Mouse (Mus musculus) heart, embryonic 11.5 days (tissue): ENCODE results near the gene Morc1. TPM values are rescaled to one million over a fixed set of nuclear protein-coding genes. Genes with fewer than 3 reads are reported as not detected.

Source experiments
- ATAC-seq: fragments of 200-750 bp; cut with Nextera tagmentation; replicated peaks from 2 replicates; pipeline ENCODE4 v1.8.0; 2017; ENCODE audit warnings: moderate library complexity; ENCODE audit not compliant: insufficient number of reproducible peaks, low FRiP score, low TSS enrichment
- H3K27ac ChIP-seq: fragments of 300-500 bp; sonication (generic); 2 replicates; pipeline ENCODE4 v1.5.1; 2014; ENCODE audit warnings: mild to moderate bottlenecking, low read depth, low read length
- H3K27me3 ChIP-seq: fragments of 300-500 bp; sonication (generic); 2 replicates; pipeline ENCODE4 v1.6.1; 2014; ENCODE audit warnings: mild to moderate bottlenecking, low read length, mixed read lengths; ENCODE audit not compliant: control insufficient read depth, insufficient read depth
- H3K36me3 ChIP-seq: fragments of 300-500 bp; sonication (generic); 2 replicates; pipeline ENCODE4 v1.6.1; 2014; ENCODE audit warnings: mild to moderate bottlenecking, low read length, moderate library complexity, mixed read lengths; ENCODE audit not compliant: control insufficient read depth, insufficient read depth
- H3K4me1 ChIP-seq: fragments of 300-500 bp; sonication (generic); 2 replicates; pipeline ENCODE4 v1.6.1; 2014; ENCODE audit warnings: low read length; ENCODE audit not compliant: control insufficient read depth, insufficient read depth
- H3K4me2 ChIP-seq: fragments of 300-500 bp; sonication (generic); 2 replicates; pipeline ENCODE4 v1.6.1; 2014; ENCODE audit warnings: mild to moderate bottlenecking, moderate library complexity
- H3K4me3 ChIP-seq: fragments of 300-500 bp; sonication (generic); 2 replicates; pipeline ENCODE4 v1.5.1; 2014; ENCODE audit warnings: low read depth, low read length
- H3K9ac ChIP-seq: fragments of 300-500 bp; sonication (generic); 2 replicates; pipeline ENCODE4 v1.6.1; 2014; ENCODE audit warnings: mild to moderate bottlenecking, low read depth, low read length, moderate library complexity
- H3K9me3 ChIP-seq: fragments of 300-500 bp; sonication (generic); replicated peaks from 2 replicates; pipeline ENCODE4 v1.6.1; 2016; ENCODE audit warnings: low read length; ENCODE audit not compliant: control insufficient read depth
- WGBS: fragments of 180-500 bp; shearing (Covaris S2); extraction: QIAGEN DNeasy Blood & Tissue Kit; methylation state at CpG from one replicate; pipeline ENCODE4 v1.1.7; 2014; ENCODE audit not compliant: insufficient replicate concordance; 5-methylcytosine and 5-hydroxymethylcytosine counted together
- polyA plus RNA-seq: library from polyadenylated mRNA; unstranded; fragments of >200 nt; fragmentation: Nextera tagmentation; extraction: Ambion mirVana; gene quantifications from 2 replicates; pipeline ENCODE4 v1.2.1, GENCODE M21; 2014

Morc1 gene
- polyA plus RNA-seq = 0.07 and 0.16 TPM in 2 replicates

DNA sequence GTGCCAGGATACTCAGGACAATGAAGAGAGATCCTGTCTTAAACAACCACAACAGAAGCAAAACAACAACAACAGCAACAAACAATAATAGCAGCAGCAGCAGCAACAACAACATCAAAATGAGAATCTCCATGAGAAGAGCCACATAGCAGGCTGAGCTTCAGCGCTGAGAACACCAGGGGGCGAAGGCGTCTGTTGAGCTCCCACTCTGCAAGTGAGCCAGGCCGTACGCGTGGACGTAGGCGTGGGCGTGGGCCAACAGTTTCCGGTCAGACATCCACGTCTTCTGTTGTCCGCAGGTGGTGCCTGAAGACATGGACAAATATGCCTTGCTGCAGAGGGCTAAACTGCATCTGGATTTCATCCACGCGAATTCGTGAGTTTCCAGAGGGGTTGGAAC is at the start of gene Morc1:
Gene Morc1 (plus strand): TSS at position 211 of the 400 bp plus-strand sequence.
- no peaks in the 10 kb centered on the region for H3K36me3 ChIP-seq
- WGBS = 90% methylated on average over 15 of the region's 15 CpGs
- no peak within 1 kb of the TSS for H3K27ac ChIP-seq
- no peak within 1 kb of the TSS for H3K4me2 ChIP-seq
- H3K9me3 ChIP-seq = no peaks in the 10 kb centered on the region
- H3K27me3 ChIP-seq = no peaks in the 10 kb centered on the region
- H3K4me3 ChIP-seq = no peak within 1 kb of the TSS
- H3K4me1 ChIP-seq = no peaks in the 10 kb centered on the region
- ATAC-seq = no peak
- no peak within 1 kb of the TSS for H3K9ac ChIP-seq

DNA sequence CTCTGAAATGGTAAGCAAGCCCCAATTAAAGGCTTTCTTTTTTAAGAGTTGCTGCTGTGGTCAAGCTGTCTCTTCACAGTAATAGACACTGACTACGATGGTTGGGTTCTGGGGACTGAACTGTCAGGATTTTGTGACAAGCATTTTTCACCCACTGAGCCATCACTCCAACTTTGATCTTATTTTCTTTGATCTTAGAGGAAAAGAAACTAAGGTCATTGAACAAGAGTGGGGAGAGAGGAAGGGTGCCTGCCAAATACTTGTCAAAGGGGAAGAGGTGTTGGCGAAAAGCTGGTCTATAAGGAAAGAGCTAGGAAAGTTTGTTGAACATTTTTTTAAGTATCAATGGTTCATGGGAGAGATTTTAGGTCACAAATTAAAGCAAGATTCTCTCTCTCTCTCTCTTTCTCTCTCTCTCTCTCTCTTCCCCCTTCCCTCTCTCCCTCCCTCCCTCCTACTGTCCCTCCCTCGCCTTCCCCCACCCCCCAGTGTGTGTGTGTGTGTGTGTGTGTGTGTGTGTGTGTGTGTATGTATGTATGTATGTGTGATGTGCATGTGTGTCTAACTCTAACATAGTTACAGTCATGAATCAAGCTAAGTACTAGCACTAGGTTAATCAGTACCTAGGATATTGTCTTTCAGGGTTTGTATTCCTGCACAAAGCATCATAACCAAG is 47.3 kb upstream of the Morc1 start:
- no peak overlapping the region for H3K4me2 ChIP-seq
- ATAC-seq = no peak
- WGBS = 60% methylated on average over 3 of the region's 3 CpGs
- no peaks in the 10 kb centered on the region for H3K36me3 ChIP-seq
- H3K27ac ChIP-seq = no peak overlapping the region
- no peaks in the 10 kb centered on the region for H3K4me1 ChIP-seq
- no peak overlapping the region for H3K4me3 ChIP-seq
- H3K27me3 ChIP-seq = no peaks in the 10 kb centered on the region
- H3K9me3 ChIP-seq = no peaks in the 10 kb centered on the region
- no peak overlapping the region for H3K9ac ChIP-seq

DNA sequence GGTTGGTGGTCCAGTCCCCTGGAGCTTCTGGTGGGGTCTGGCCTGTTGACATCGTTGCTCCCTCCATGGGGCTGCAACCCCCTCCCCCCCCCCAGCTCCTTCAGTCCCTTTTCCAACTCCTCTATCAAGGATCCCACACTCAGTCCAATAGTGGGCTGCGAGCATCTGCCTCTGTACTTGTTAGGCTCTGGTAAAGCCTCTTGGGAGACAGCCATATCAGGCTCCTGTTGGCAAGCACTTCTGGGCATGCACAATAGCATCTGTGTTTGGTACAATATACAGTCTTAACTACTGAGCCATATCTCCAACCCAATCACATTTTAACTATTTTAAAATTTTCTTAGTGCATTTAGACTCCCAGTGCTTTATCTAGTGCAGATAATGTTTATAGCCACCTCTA is 44.1 kb upstream of the Morc1 start:
- no peak overlapping the region for H3K9ac ChIP-seq
- 71% methylated on average over 2 of the region's 2 CpGs for WGBS
- H3K4me2 ChIP-seq = no peak overlapping the region
- no peak for ATAC-seq
- no peak overlapping the region for H3K4me3 ChIP-seq
- no peak overlapping the region for H3K27ac ChIP-seq
- no peaks in the 10 kb centered on the region for H3K27me3 ChIP-seq
- H3K9me3 ChIP-seq = no peaks in the 10 kb centered on the region
- H3K4me1 ChIP-seq = no peaks in the 10 kb centered on the region
- H3K36me3 ChIP-seq = no peaks in the 10 kb centered on the region

DNA sequence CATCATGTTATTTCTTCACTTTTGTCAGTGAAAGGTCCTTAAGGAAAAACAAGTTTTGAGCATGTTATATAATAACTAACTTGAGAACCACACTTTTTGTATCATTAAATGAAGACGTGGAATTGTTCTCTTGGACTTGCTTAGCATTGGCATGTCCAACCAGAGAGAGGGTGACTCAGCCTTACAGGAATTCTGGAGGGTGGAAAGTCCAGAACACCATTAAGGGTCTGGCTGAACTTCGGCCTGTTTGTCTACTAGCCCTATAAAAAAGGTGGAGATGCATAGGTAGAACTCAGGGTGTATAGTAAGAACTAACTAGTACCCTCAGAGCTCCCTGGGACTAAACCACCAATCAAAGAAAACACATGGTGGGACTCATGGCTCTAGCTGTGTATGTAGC is 35.8 kb upstream of the Morc1 start:
- no peak overlapping the region for H3K9ac ChIP-seq
- H3K4me3 ChIP-seq = no peak overlapping the region
- H3K27ac ChIP-seq = no peak overlapping the region
- WGBS = 74% methylated on average over 2 of the region's 2 CpGs
- no peak for ATAC-seq
- no peaks in the 10 kb centered on the region for H3K36me3 ChIP-seq
- no peak overlapping the region for H3K4me2 ChIP-seq
- no peaks in the 10 kb centered on the region for H3K9me3 ChIP-seq
- H3K27me3 ChIP-seq = no peaks in the 10 kb centered on the region
- no peaks in the 10 kb centered on the region for H3K4me1 ChIP-seq

DNA sequence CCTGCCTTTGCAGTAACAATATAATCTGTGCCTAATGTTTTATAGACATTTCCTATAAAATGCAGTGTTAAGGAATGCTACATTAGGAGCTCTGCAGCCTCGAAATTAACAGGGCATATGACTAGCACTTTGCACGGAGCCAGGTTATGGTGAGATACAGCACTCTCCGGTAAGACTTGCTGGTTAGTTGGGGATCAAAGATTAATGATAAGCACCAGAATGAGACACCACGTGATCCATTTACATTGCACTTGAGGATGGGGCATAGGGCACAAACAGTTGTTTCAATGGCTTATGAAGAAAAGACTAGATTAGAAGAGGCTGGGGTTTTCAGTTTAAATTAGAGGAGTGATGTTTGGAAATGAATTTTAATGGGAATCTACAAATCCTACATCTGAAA is 28.1 kb upstream of the Morc1 start:
- H3K4me2 ChIP-seq = no peak overlapping the region
- H3K36me3 ChIP-seq = no peaks in the 10 kb centered on the region
- H3K9me3 ChIP-seq = no peaks in the 10 kb centered on the region
- 75% methylated on average over 4 of the region's 4 CpGs for WGBS
- no peak overlapping the region for H3K4me3 ChIP-seq
- ATAC-seq = no peak
- H3K4me1 ChIP-seq = no peaks in the 10 kb centered on the region
- H3K27ac ChIP-seq = no peak overlapping the region
- H3K9ac ChIP-seq = no peak overlapping the region
- no peaks in the 10 kb centered on the region for H3K27me3 ChIP-seq

DNA sequence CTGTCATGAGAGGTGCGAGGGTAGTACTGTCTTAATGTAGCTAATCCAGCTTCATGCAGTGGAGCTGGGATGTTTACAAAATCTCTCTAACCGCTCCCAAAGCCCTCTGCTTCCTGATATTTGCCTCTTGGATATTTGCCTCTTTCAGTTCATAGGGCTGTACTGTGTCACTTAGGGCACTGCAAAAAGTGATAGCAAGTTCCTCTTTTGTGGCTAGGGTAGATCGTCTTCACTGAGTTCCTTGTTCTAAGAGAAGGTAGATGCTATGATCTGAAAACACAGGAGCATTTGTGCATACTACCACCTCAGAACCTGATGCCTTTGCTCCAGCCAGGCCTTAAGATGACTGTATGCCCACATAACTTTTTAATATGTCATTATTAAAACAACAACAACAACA is 27.6 kb upstream of the Morc1 start:
- Histone ChIP-seq H3K9ac (no peak overlapping the region), H3K4me2 (no peak overlapping the region), H3K36me3 (no peaks in the 10 kb centered on the region), H3K9me3 (no peaks in the 10 kb centered on the region), H3K4me1 (no peaks in the 10 kb centered on the region), H3K27ac (no peak overlapping the region), H3K27me3 (no peaks in the 10 kb centered on the region), H3K4me3 (no peak overlapping the region)
- 81% methylated on average over 3 of the region's 3 CpGs for WGBS
- ATAC-seq = no peak

DNA sequence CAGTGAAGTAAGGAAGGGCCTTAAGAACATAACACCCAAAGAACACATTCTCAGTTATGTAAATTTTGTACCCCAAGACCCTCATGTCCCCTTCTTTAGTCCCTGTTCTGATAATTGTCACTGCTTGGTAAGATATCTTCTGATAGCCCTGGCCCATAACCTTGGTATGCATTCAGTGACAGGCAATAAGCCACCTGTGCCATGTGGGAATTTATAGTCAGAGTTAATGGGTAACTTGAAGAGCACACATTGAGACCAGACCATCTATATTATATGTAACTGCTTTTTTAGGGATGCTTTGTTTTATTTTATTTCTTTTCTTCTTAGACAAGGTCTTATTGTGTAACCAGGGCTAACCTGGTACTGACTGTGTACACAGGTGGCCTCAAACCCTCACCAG is 27.0 kb upstream of the Morc1 start:
- H3K4me1 ChIP-seq = no peaks in the 10 kb centered on the region
- no peak overlapping the region for H3K9ac ChIP-seq
- no peaks in the 10 kb centered on the region for H3K36me3 ChIP-seq
- no peaks in the 10 kb centered on the region for H3K27me3 ChIP-seq
- no peak for ATAC-seq
- H3K4me3 ChIP-seq = no peak overlapping the region
- no peak overlapping the region for H3K4me2 ChIP-seq
- no peaks in the 10 kb centered on the region for H3K9me3 ChIP-seq
- no peak overlapping the region for H3K27ac ChIP-seq

DNA sequence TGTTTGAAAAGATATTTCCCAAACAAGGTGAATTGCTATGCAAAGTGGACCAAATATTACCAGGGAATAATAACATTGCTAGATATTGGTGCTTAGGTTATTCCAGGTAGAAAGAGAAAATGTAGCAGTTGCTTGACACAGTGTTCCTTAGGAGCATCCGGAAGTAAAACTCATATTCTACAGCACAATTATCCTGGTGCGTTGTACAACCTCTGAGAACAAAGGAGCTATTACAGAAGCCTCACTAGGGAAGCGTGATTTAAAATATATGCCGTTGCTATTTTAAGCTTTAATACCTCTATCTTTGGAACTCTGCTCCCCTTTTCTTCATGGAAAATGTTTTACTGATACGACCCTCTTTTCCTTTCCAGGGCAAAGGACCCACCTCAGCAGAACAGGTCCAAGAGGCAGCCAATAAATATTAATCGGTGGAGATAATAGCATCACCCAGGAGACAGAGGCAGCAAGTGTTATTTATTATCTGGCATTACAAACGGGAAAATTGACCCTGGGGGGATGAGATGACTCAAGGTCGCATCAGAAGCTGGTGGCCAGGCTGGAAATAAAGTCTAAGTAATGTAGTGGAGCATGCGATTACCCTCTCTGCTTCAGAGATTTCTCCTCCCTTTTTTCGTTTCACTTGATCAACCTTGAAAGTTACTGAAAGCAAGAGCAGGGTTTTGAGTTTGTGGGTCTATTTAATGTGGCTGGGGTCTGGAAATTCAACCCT is 25.2 kb upstream of the Morc1 start:
- Histone ChIP-seq H3K9me3 (no peaks in the 10 kb centered on the region), H3K27ac (no peak overlapping the region), H3K9ac (no peak overlapping the region), H3K4me1 (no peaks in the 10 kb centered on the region), H3K4me3 (no peak overlapping the region), H3K4me2 (no peak overlapping the region), H3K27me3 (no peaks in the 10 kb centered on the region), H3K36me3 (no peaks in the 10 kb centered on the region)
- ATAC-seq = no peak
- WGBS = 77% methylated on average over 10 of the region's 10 CpGs

DNA sequence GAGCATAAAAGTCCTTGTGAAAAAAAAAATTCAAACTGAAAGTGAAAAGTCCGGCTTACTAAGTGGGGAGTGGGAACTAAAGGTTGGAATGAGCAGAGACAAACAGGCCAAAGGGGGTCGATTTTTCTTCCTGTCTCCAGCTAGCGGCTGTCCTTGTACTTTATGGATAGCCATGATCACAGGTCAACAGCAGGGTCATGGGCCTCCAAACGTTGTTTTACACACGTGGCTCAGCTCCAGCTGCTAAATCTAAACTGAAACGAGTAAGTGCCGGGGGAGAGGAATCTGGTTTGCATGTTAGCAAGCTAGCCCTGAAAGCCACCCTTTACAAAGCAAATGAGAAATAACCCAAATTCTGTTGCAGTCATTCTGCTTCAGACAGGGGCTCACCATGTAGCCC is 21.5 kb upstream of the Morc1 start:
- Histone ChIP-seq H3K4me2 (no peak overlapping the region), H3K27me3 (no peaks in the 10 kb centered on the region), H3K4me1 (no peaks in the 10 kb centered on the region), H3K36me3 (no peaks in the 10 kb centered on the region), H3K9ac (no peak overlapping the region), H3K9me3 (no peaks in the 10 kb centered on the region), H3K27ac (no peak overlapping the region), H3K4me3 (no peak overlapping the region)
- no peak for ATAC-seq
- 58% methylated on average over 7 of the region's 7 CpGs for WGBS
